Mouse (Mus musculus) stomach, postnatal 0 days (tissue): ENCODE data around the gene Bcas3. TPM values are rescaled to one million over a fixed set of nuclear protein-coding genes. Genes with fewer than 3 reads are reported as not detected.

ENCODE experiments used
- ATAC-seq: fragments of 200-750 bp; cut with Nextera tagmentation; 2 replicates; pipeline ENCODE4 v1.8.0; 2017; ENCODE audit not compliant: low FRiP score, low TSS enrichment
- DNase-seq: peaks from one replicate; pipeline ENCODE4 v3.0.0-alpha.2; 2016; ENCODE audit warnings: low spot score
- H3K27ac ChIP-seq: fragments of 300-500 bp; sonication (generic); replicated peaks from 2 replicates; pipeline ENCODE4 v1.5.1; 2014; ENCODE audit warnings: mild to moderate bottlenecking, control low read depth
- H3K27me3 ChIP-seq: fragments of 300-500 bp; sonication (generic); 2 replicates; pipeline ENCODE4 v1.6.1; 2014; ENCODE audit warnings: low read length; ENCODE audit not compliant: control insufficient read depth, insufficient read depth
- H3K36me3 ChIP-seq: fragments of 300-500 bp; sonication (generic); 2 replicates; pipeline ENCODE4 v1.6.1; 2014; ENCODE audit warnings: low read length, mixed read lengths; ENCODE audit not compliant: control insufficient read depth, insufficient read depth
- H3K4me1 ChIP-seq: fragments of 300-500 bp; sonication (generic); replicated peaks from 2 replicates; pipeline ENCODE4 v1.6.1; 2014; ENCODE audit warnings: antibody characterized with exemption; ENCODE audit not compliant: control insufficient read depth, insufficient read depth
- H3K4me2 ChIP-seq: fragments of 300-500 bp; sonication (generic); replicated peaks from 2 replicates; pipeline ENCODE4 v1.6.1; 2014; ENCODE audit warnings: low read depth, mild to moderate bottlenecking, control low read depth, moderate library complexity
- H3K4me3 ChIP-seq: fragments of 300-500 bp; sonication (generic); 2 replicates; pipeline ENCODE4 v1.5.1; 2014; ENCODE audit warnings: low read depth, low read length, control low read depth
- H3K9ac ChIP-seq: fragments of 300-500 bp; sonication (generic); 2 replicates; pipeline ENCODE4 v1.6.1; 2014; ENCODE audit warnings: mild to moderate bottlenecking, low read length, control low read depth, mixed read lengths
- H3K9me3 ChIP-seq: fragments of 300-500 bp; sonication (generic); 2 replicates; pipeline ENCODE4 v1.6.1; 2016; ENCODE audit warnings: low read length; ENCODE audit not compliant: control insufficient read depth
- CTCF ChIP-seq: IDR thresholded peaks from 2 replicates; pipeline ENCODE4 v1.5.1; 2016; ENCODE audit warnings: antibody characterized with exemption, low read depth, mild to moderate bottlenecking, moderate library complexity
- EP300 ChIP-seq: optimal IDR thresholded peaks from 2 replicates; pipeline ENCODE3; 2016; ENCODE audit warnings: antibody characterized with exemption
- WGBS: fragments of 180-500 bp; shearing (Covaris S2); extraction: QIAGEN DNeasy Blood & Tissue Kit; methylation state at CpG from one replicate; pipeline ENCODE4 v1.1.7; 2014; 5-methylcytosine and 5-hydroxymethylcytosine counted together
- polyA plus RNA-seq: library from polyadenylated mRNA; unstranded; fragments of >200 nt; fragmentation: Nextera tagmentation; extraction: Ambion mirVana; gene quantifications from 2 replicates; pipeline ENCODE4 v1.2.1, GENCODE M21; 2015

Bcas3 gene
- polyA plus RNA-seq, 1 experiment from 2014 or later = 16.5 TPM

GRCm38 (mm10) chr11:85678666-85679065 lies 325.7 kb downstream of the Bcas3 start:
- ATAC-seq = no peak
- DNase-seq = no peak
- H3K4me2 ChIP-seq = no peak overlapping the region

GRCm38 (mm10) chr11:85681580-85682419 lies 328.8 kb downstream of the Bcas3 start:
- Histone ChIP-seq H3K9ac (no peak overlapping the region), H3K9me3 (no peaks in the 10 kb centered on the region), H3K4me3 (no peak overlapping the region), H3K36me3 (no peaks in the 10 kb centered on the region), H3K27me3 (no peaks in the 10 kb centered on the region), H3K4me2 (no peak overlapping the region), H3K27ac (no peak overlapping the region), H3K4me1 (no peaks in the 10 kb centered on the region)
- 88% methylated on average over 11 of the region's 11 CpGs for WGBS
- TF ChIP-seq EP300 (no peak), CTCF (no peak)
- ATAC-seq = no peak
- DNase-seq = no peak

More at GRCm38 (mm10) chr11:85678666-85679065, 325.7 kb downstream of the Bcas3 start:
- WGBS = 73% methylated on average over 5 of the region's 5 CpGs
- TF ChIP-seq CTCF (no peak), EP300 (no peak)
- Histone ChIP-seq H3K27ac (no peak overlapping the region), H3K27me3 (no peaks in the 10 kb centered on the region), H3K9ac (no peak overlapping the region), H3K4me1 (no peaks in the 10 kb centered on the region), H3K4me3 (no peak overlapping the region), H3K36me3 (no peaks in the 10 kb centered on the region), H3K9me3 (no peaks in the 10 kb centered on the region)

- no peaks in the 10 kb centered on the region for H3K36me3 ChIP-seq
- no peak overlapping the region for H3K4me3 ChIP-seq
- H3K27ac ChIP-seq = no peak overlapping the region
- no peak overlapping the region for H3K9ac ChIP-seq
- ATAC-seq (no peak), DNase-seq (no peak)
- H3K27me3 ChIP-seq = no peaks in the 10 kb centered on the region
- TF ChIP-seq EP300 = no peak
- no peak for TF ChIP-seq CTCF
- H3K4me2 ChIP-seq = no peak overlapping the region
- no peaks in the 10 kb centered on the region for H3K4me1 ChIP-seq
- 51% methylated on average over 2 of the region's 2 CpGs for WGBS
- no peaks in the 10 kb centered on the region for H3K9me3 ChIP-seq
These were observed 332.0 kb downstream of the Bcas3 start for GRCm38 (mm10) chr11:85684981-85685380.

- ATAC-seq (no peak), DNase-seq (no peak)
- Histone ChIP-seq H3K4me1 (no peaks in the 10 kb centered on the region), H3K36me3 (no peaks in the 10 kb centered on the region), H3K4me3 (no peak overlapping the region), H3K27ac (no peak overlapping the region), H3K27me3 (no peaks in the 10 kb centered on the region), H3K9ac (no peak overlapping the region), H3K4me2 (no peak overlapping the region), H3K9me3 (no peaks in the 10 kb centered on the region)
- 49% methylated on average over 8 of the region's 8 CpGs for WGBS
- TF ChIP-seq EP300 (no peak), CTCF (no peak)
These were observed 335.0 kb downstream of the Bcas3 start for GRCm38 (mm10) chr11:85687816-85688439.

GRCm38 (mm10) chr11:85688440-85688838 lies 335.5 kb downstream of the Bcas3 start:
- 85% methylated on average over 6 of the region's 6 CpGs for WGBS
- TF ChIP-seq CTCF = no peak
- no peak for TF ChIP-seq EP300
- DNase-seq = no peak
- no peak overlapping the region for H3K4me3 ChIP-seq
- ATAC-seq = no peak
- H3K4me2 ChIP-seq = no peak overlapping the region
- H3K9me3 ChIP-seq = no peaks in the 10 kb centered on the region
- H3K27me3 ChIP-seq = no peaks in the 10 kb centered on the region
- H3K36me3 ChIP-seq = no peaks in the 10 kb centered on the region
- no peak overlapping the region for H3K27ac ChIP-seq
- no peak overlapping the region for H3K9ac ChIP-seq
- no peaks in the 10 kb centered on the region for H3K4me1 ChIP-seq

GRCm38 (mm10) chr11:85689226-85689625 lies 336.3 kb downstream of the Bcas3 start:
- H3K27ac ChIP-seq = no peak overlapping the region
- no peaks in the 10 kb centered on the region for H3K9me3 ChIP-seq
- H3K4me2 ChIP-seq = no peak overlapping the region
- DNase-seq = no peak
- H3K4me3 ChIP-seq = no peak overlapping the region
- TF ChIP-seq EP300 (no peak), CTCF (no peak)
- no peak overlapping the region for H3K9ac ChIP-seq
- WGBS = 79% methylated on average over 5 of the region's 5 CpGs
- no peak for ATAC-seq
- no peaks in the 10 kb centered on the region for H3K27me3 ChIP-seq
- H3K36me3 ChIP-seq = no peaks in the 10 kb centered on the region
- H3K4me1 ChIP-seq = no peaks in the 10 kb centered on the region
